Mouse (Mus musculus) limb, embryonic 11.5 days (tissue): ENCODE measurements around the gene Fam171a1. TPM values are rescaled to one million over a fixed set of nuclear protein-coding genes. Genes with fewer than 3 reads are reported as not detected.

Experiments used
- ATAC-seq: fragments of 200-750 bp; cut with Nextera tagmentation; 2 replicates; pipeline ENCODE4 v1.8.0; 2017; ENCODE audit warnings: low read depth; ENCODE audit not compliant: insufficient number of reproducible peaks, low FRiP score, low TSS enrichment
- DNase-seq: peaks from one replicate; pipeline ENCODE4 v3.0.0-alpha.2; 2015; ENCODE audit warnings: low spot score
- H3K27ac ChIP-seq: fragments of 300-500 bp; sonication (generic); replicated peaks from 2 replicates; pipeline ENCODE4 v1.5.1; 2014; ENCODE audit warnings: low read depth, mild to moderate bottlenecking, low read length
- H3K27me3 ChIP-seq: fragments of 300-500 bp; sonication (generic); 2 replicates; pipeline ENCODE4 v1.6.1; 2014; ENCODE audit warnings: mild to moderate bottlenecking, low read length, mixed read lengths; ENCODE audit not compliant: control insufficient read depth, insufficient read depth
- H3K36me3 ChIP-seq: fragments of 300-500 bp; sonication (generic); 2 replicates; pipeline ENCODE4 v1.6.1; 2014; ENCODE audit warnings: mild to moderate bottlenecking, low read length, moderate library complexity, mixed read lengths; ENCODE audit not compliant: control insufficient read depth, insufficient read depth
- H3K4me1 ChIP-seq: fragments of 300-500 bp; sonication (generic); 2 replicates; pipeline ENCODE4 v1.6.1; 2014; ENCODE audit warnings: low read length, mixed read lengths; ENCODE audit not compliant: control insufficient read depth, insufficient read depth
- H3K4me2 ChIP-seq: fragments of 300-500 bp; sonication (generic); 2 replicates; pipeline ENCODE4 v1.6.1; 2014; ENCODE audit warnings: low read depth, mild to moderate bottlenecking, moderate library complexity; ENCODE audit not compliant: severe bottlenecking
- H3K4me3 ChIP-seq: fragments of 300-500 bp; sonication (generic); 2 replicates; pipeline ENCODE4 v1.5.1; 2014; ENCODE audit warnings: low read depth, low read length
- H3K9ac ChIP-seq: fragments of 300-500 bp; sonication (generic); 2 replicates; pipeline ENCODE4 v1.6.1; 2014; ENCODE audit warnings: mild to moderate bottlenecking, low read length
- H3K9me3 ChIP-seq: fragments of 300-500 bp; sonication (generic); 2 replicates; pipeline ENCODE4 v1.6.1; 2016; ENCODE audit warnings: low read length; ENCODE audit not compliant: control insufficient read depth
- WGBS: fragments of 180-500 bp; shearing (Covaris S2); extraction: QIAGEN DNeasy Blood & Tissue Kit; methylation state at CpG from one replicate; pipeline ENCODE4 v1.1.7; 2014; 5-methylcytosine and 5-hydroxymethylcytosine counted together
- polyA plus RNA-seq: library from polyadenylated mRNA; unstranded; fragments of >200 nt; fragmentation: Nextera tagmentation; extraction: Ambion mirVana; gene quantifications from 2 replicates; pipeline ENCODE4 v1.2.1, GENCODE M21; 2014

Fam171a1 gene
- polyA plus RNA-seq, 1 experiment from 2014 or later = 37.3 TPM

- 81% methylated on average over 5 of the region's 5 CpGs for WGBS
- Histone ChIP-seq H3K9ac (no peak overlapping the region), H3K9me3 (no peaks in the 10 kb centered on the region), H3K36me3 (no peaks in the 10 kb centered on the region; the same call in 1 of the 2 replicates), H3K4me1 (no peaks in the 10 kb centered on the region), H3K4me3 (no peak overlapping the region), H3K27ac (no peak overlapping the region), H3K27me3 (no peaks in the 10 kb centered on the region), H3K4me2 (no peak overlapping the region)
- ATAC-seq = no peak
- no peak for DNase-seq
These were observed 71.3 kb downstream of the Fam171a1 start for GRCm38 (mm10) chr2:3185335-3185734.

GRCm38 (mm10) chr2:3188745-3189475, 74.9 kb downstream of the Fam171a1 start:
- Histone ChIP-seq H3K4me2 (no peak overlapping the region), H3K27me3 (no peaks in the 10 kb centered on the region), H3K4me3 (no peak overlapping the region), H3K9me3 (no peaks in the 10 kb centered on the region), H3K36me3 (no peaks in the 10 kb centered on the region; the same call in 1 of the 2 replicates), H3K9ac (no peak overlapping the region), H3K4me1 (no peaks in the 10 kb centered on the region), H3K27ac (no peak overlapping the region)
- ATAC-seq (no peak), DNase-seq (no peak)
- WGBS = 90% methylated on average over 10 of the region's 10 CpGs

- Histone ChIP-seq H3K36me3 (no peaks in the 10 kb centered on the region; the same call in 1 of the 2 replicates), H3K9me3 (no peaks in the 10 kb centered on the region), H3K4me2 (no peak overlapping the region), H3K27ac (no peak overlapping the region), H3K4me3 (no peak overlapping the region), H3K4me1 (no peaks in the 10 kb centered on the region; the same call in 1 of the 2 replicates), H3K9ac (no peak overlapping the region), H3K27me3 (no peaks in the 10 kb centered on the region)
- WGBS = 89% methylated on average over 6 of the region's 6 CpGs
- ATAC-seq (no peak), DNase-seq (no peak)
These were observed 77.1 kb downstream of the Fam171a1 start for GRCm38 (mm10) chr2:3191149-3191548.

GRCm38 (mm10) chr2:3195511-3195910, 81.5 kb downstream of the Fam171a1 start:
- H3K9ac ChIP-seq = no peak overlapping the region
- no peak overlapping the region for H3K4me3 ChIP-seq
- no peak for DNase-seq
- WGBS = 28% methylated on average over 5 of the region's 5 CpGs
- H3K27ac ChIP-seq = no peak overlapping the region
- H3K27me3 ChIP-seq = no peaks in the 10 kb centered on the region
- no peaks in the 10 kb centered on the region for H3K9me3 ChIP-seq
- no peak for ATAC-seq
- H3K36me3 ChIP-seq = 0 out of 2 replicates have a peak, but pooled peaks cover 2% of the 10 kb centered on the region
- no peak overlapping the region for H3K4me2 ChIP-seq
- no peaks in the 10 kb centered on the region; the same call in 1 of the 2 replicates for H3K4me1 ChIP-seq

GRCm38 (mm10) chr2:3200422-3200821, 86.4 kb downstream of the Fam171a1 start:
- H3K27me3 ChIP-seq = no peaks in the 10 kb centered on the region
- no peaks in the 10 kb centered on the region; the same call in 1 of the 2 replicates for H3K4me1 ChIP-seq
- no peak overlapping the region for H3K4me2 ChIP-seq
- no peak overlapping the region for H3K27ac ChIP-seq
- ATAC-seq (no peak), DNase-seq (no peak)
- no peaks in the 10 kb centered on the region for H3K9me3 ChIP-seq
- no peak overlapping the region for H3K4me3 ChIP-seq
- H3K9ac ChIP-seq = no peak overlapping the region
- 0 out of 2 replicates have a peak, but pooled peaks cover 4% of the 10 kb centered on the region for H3K36me3 ChIP-seq
- 92% methylated on average over 4 of the region's 4 CpGs for WGBS

GRCm38 (mm10) chr2:3206975-3207642, 93.1 kb downstream of the Fam171a1 start:
- ATAC-seq = no peak
- WGBS = 94% methylated on average over 9 of the region's 9 CpGs

GRCm38 (mm10) chr2:3215480-3215879, 101.5 kb downstream of the Fam171a1 start:
- Histone ChIP-seq H3K27ac (no peak overlapping the region), H3K4me2 (no peak overlapping the region), H3K27me3 (no peaks in the 10 kb centered on the region), H3K4me1 (no peaks in the 10 kb centered on the region), H3K36me3 (no peaks in the 10 kb centered on the region), H3K9ac (no peak overlapping the region), H3K9me3 (no peaks in the 10 kb centered on the region), H3K4me3 (no peak overlapping the region)
- DNase-seq = no peak
- ATAC-seq = no peak
- WGBS = 82% methylated on average over 3 of the region's 3 CpGs

More at GRCm38 (mm10) chr2:3206975-3207642, 93.1 kb downstream of the Fam171a1 start:
- Histone ChIP-seq H3K4me3 (no peak overlapping the region), H3K4me1 (no peaks in the 10 kb centered on the region), H3K9me3 (no peaks in the 10 kb centered on the region), H3K4me2 (no peak overlapping the region), H3K9ac (no peak overlapping the region), H3K27me3 (no peaks in the 10 kb centered on the region), H3K36me3 (no peaks in the 10 kb centered on the region), H3K27ac (no peak overlapping the region)
- DNase-seq = no peak

- Histone ChIP-seq H3K36me3 (no peaks in the 10 kb centered on the region), H3K27ac (no peak overlapping the region), H3K27me3 (no peaks in the 10 kb centered on the region), H3K9me3 (no peaks in the 10 kb centered on the region), H3K4me1 (no peaks in the 10 kb centered on the region), H3K4me3 (no peak overlapping the region), H3K9ac (no peak overlapping the region), H3K4me2 (no peak overlapping the region)
- WGBS = 87% methylated on average over 10 of the region's 10 CpGs
- ATAC-seq (no peak), DNase-seq (no peak)
These were observed 102.6 kb downstream of the Fam171a1 start for GRCm38 (mm10) chr2:3216617-3217016.
